Mouse (Mus musculus) kidney, adult 2 months (tissue): ENCODE data around the gene Cd151.

ENCODE experiments used
- CTCF ChIP-seq: fragments of 200-500 bp; conservative IDR thresholded peaks from 2 replicates; pipeline ENCODE4 v1.5.1; 2011; ENCODE audit warnings: low read depth, mild to moderate bottlenecking, control low read depth, low read length, moderate library complexity, mixed read lengths; ENCODE audit not compliant: insufficient read depth, insufficient read length
- POLR2A ChIP-seq: fragments of 200-500 bp; IDR thresholded peaks from one replicate; pipeline ENCODE4 v1.6.1; 2011; ENCODE audit warnings: low read depth, low read length, control low read depth

GRCm38 (mm10) chr7:141506278-141506677 lies 39.1 kb downstream of the Cd151 start:
- TF ChIP-seq CTCF, result no peak
- TF ChIP-seq POLR2A, result no peak
